Mouse (Mus musculus): Measurements from ENCODE around the gene Gm44503. TPM values are rescaled to one million over a fixed set of nuclear protein-coding genes. Genes with fewer than 3 reads are reported as not detected.

The Gm44503 gene
- polyA plus RNA-seq, 1 experiment from 2014 or later: not detected

GRCm38 (mm10) chr9:72936301-72936700 is 22.4 kb upstream of the Gm44503 start:
- in situ Hi-C loops (cut with MboI; ENCODE audit: low pct_unique_long_range_greater_than_20kb): no loop called here
- CTCF ChIA-PET: interaction anchor here (0.7 to 1.8 kb wide), 4 partner anchors 10 to 170 kb away, joined by 3 to 5 read pairs (median 4); no protein-coding TSS in a partner anchor
- DNase-seq (ENCODE audit: low read depth, low spot score): no peak
- no peak for ATAC-seq
- POLR2A ChIA-PET: no interaction called here
- H3K27me3 ChIP-seq: no peaks in the 10 kb centered on the region
- no peak for TF ChIP-seq CTCF (IDR thresholded peaks at IDR 0.05)

DNA sequence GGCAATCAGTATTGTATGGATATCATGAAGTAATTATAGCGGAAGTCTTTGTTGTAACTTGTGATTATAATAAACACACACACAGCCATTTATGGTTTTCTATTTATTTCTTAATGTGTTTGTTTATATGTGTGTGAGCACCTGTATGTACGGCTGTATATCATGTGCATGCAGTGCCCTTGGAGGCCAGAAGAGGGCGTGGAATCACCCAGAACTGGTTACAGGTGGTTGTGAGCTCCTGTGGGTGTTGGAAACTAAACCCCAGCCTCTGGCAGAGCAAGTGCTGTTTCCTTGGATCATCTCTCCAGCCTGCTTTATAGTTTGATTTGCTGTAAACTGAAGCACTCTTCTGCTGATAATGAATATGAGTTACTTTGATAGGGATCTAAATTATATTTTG is 15.2 kb upstream of the Gm44503 start:
- POLR2A ChIA-PET: interaction anchor here (0.6 kb wide), 1 partner anchor 40 kb away, joined by 4 read pairs; no protein-coding TSS in a partner anchor
- H3K27me3 ChIP-seq: no peaks in the 10 kb centered on the region
- in situ Hi-C loops (cut with MboI; ENCODE audit: low pct_unique_long_range_greater_than_20kb): no loop called here
- ATAC-seq (no peak), DNase-seq (ENCODE audit: low read depth, low spot score) (no peak)
- CTCF ChIA-PET: interaction anchor here (1.1 kb wide), 1 partner anchor 8 kb away, joined by 3 read pairs; no protein-coding TSS in a partner anchor
- peak; percentile 51 for TF ChIP-seq CTCF (IDR thresholded peaks at IDR 0.05)

GRCm38 (mm10) chr9:72944286-72944685 is 14.4 kb upstream of the Gm44503 start:
- in situ Hi-C loops (cut with MboI; ENCODE audit: low pct_unique_long_range_greater_than_20kb): no loop called here
- DNase-seq (ENCODE audit: low read depth, low spot score) (no peak), ATAC-seq (no peak)
- ChIA-PET POLR2A (interaction anchor here (0.6 kb wide), 1 partner anchor 40 kb away, joined by 4 read pairs; no protein-coding TSS in a partner anchor), CTCF (interaction anchor here (0.6 to 1.1 kb wide), 2 partner anchors 9 to 1800 kb away, joined by 3 read pairs; no protein-coding TSS in a partner anchor)
- H3K27me3 ChIP-seq: no peaks in the 10 kb centered on the region
- no peak for TF ChIP-seq CTCF (IDR thresholded peaks at IDR 0.05)

- TF ChIP-seq CTCF (IDR thresholded peaks at IDR 0.05): peak; percentile 42
- CTCF ChIA-PET: interaction anchor here (0.8 to 1.6 kb wide), 2 partner anchors 9 to 10 kb away, joined by 3 to 5 read pairs; no protein-coding TSS in a partner anchor
- DNase-seq (ENCODE audit: low read depth, low spot score) (no peak), ATAC-seq (no peak)
- POLR2A ChIA-PET: no interaction called here
- in situ Hi-C loops (cut with MboI; ENCODE audit: low pct_unique_long_range_greater_than_20kb): no loop called here
- H3K27me3 ChIP-seq: no peaks in the 10 kb centered on the region
These were observed 11.6 kb upstream of the Gm44503 start for GRCm38 (mm10) chr9:72947010-72947409.

DNA sequence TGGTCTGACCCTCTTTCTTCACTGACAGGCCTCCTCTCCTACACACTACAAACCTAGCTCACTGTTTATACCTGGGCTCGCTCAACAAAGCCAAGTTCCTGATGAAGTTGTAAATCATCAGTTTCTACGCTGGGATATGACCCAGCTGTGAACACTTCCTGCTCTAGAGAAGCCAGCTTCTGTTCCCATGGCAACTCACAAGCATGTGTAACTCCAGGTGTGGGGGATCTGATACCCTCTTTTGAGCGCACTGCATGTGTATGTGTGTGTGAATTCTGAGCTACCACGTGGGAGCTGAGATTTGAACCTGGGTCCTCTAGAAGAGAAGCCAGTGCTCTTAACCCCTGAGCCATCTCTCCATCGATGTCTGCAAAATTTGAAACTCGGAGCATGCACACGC is 9.1 kb upstream of the Gm44503 start:
- ATAC-seq (no peak), DNase-seq (ENCODE audit: low read depth, low spot score) (no peak)
- in situ Hi-C loops (cut with MboI; ENCODE audit: low pct_unique_long_range_greater_than_20kb): no loop called here
- ChIA-PET POLR2A (no interaction called here), CTCF (no interaction called here)
- no peaks in the 10 kb centered on the region for H3K27me3 ChIP-seq
- no peak for TF ChIP-seq CTCF (IDR thresholded peaks at IDR 0.05)

- peak; percentile 62 for TF ChIP-seq CTCF (IDR thresholded peaks at IDR 0.05)
- ChIA-PET CTCF (interaction anchor here (1.4 to 1.5 kb wide), 2 partner anchors 11 to 44 kb away, joined by 3 to 4 read pairs; no protein-coding TSS in a partner anchor), POLR2A (no interaction called here)
- ATAC-seq (no peak), DNase-seq (ENCODE audit: low read depth, low spot score) (no peak)
- H3K27me3 ChIP-seq: no peaks in the 10 kb centered on the region
- in situ Hi-C loops (cut with MboI; ENCODE audit: low pct_unique_long_range_greater_than_20kb): loop anchor here (5.0 kb wide), 1 partner anchor 138 kb away; no protein-coding TSS in a partner anchor
These were observed 3.9 kb upstream of the Gm44503 start for GRCm38 (mm10) chr9:72954746-72955145.

- peak; percentile 70 for TF ChIP-seq CTCF (IDR thresholded peaks at IDR 0.05)
- ChIA-PET POLR2A (no interaction called here), CTCF (interaction anchor here (0.7 to 1.5 kb wide), 6 partner anchors 10 to 135 kb away, joined by 3 to 4 read pairs (median 3); no protein-coding TSS in a partner anchor)
- no peak for DNase-seq (ENCODE audit: low read depth, low spot score)
- ATAC-seq: peak; percentile 51
- no peaks in the 10 kb centered on the region for H3K27me3 ChIP-seq
- in situ Hi-C loops (cut with MboI; ENCODE audit: low pct_unique_long_range_greater_than_20kb): loop anchor here (5.0 kb wide), 1 partner anchor 137 kb away; no protein-coding TSS in a partner anchor
These were observed 3.1 kb upstream of the Gm44503 start for GRCm38 (mm10) chr9:72955546-72955945.

- in situ Hi-C loops (cut with MboI; ENCODE audit: low pct_unique_long_range_greater_than_20kb): no loop called here
- no peak for TF ChIP-seq CTCF (IDR thresholded peaks at IDR 0.05)
- DNase-seq (ENCODE audit: low read depth, low spot score) (no peak), ATAC-seq (no peak)
- H3K27me3 ChIP-seq: no peaks in the 10 kb centered on the region
- ChIA-PET CTCF (interaction anchor here (1.4 kb wide), 1 partner anchor 9 kb away, joined by 3 read pairs; no protein-coding TSS in a partner anchor), POLR2A (no interaction called here)
These were observed 2.7 kb downstream of the Gm44503 start for GRCm38 (mm10) chr9:72961346-72961745.

- ATAC-seq (no peak), DNase-seq (ENCODE audit: low read depth, low spot score) (no peak)
- H3K27me3 ChIP-seq: no peaks in the 10 kb centered on the region
- in situ Hi-C loops (cut with MboI; ENCODE audit: low pct_unique_long_range_greater_than_20kb): no loop called here
- no peak for TF ChIP-seq CTCF (IDR thresholded peaks at IDR 0.05)
- CTCF ChIA-PET: no interaction called here
- POLR2A ChIA-PET: interaction anchor here (0.7 kb wide), 1 partner anchor 154 kb away, joined by 3 read pairs; no protein-coding TSS in a partner anchor
These were observed 3.3 kb downstream of the Gm44503 start for GRCm38 (mm10) chr9:72961959-72962358.

- POLR2A ChIA-PET: no interaction called here
- DNase-seq (ENCODE audit: low read depth, low spot score): no peak
- in situ Hi-C loops (cut with MboI; ENCODE audit: low pct_unique_long_range_greater_than_20kb): no loop called here
- H3K27me3 ChIP-seq: no peaks in the 10 kb centered on the region
- CTCF ChIA-PET: interaction anchor here (1.0 to 1.9 kb wide), 5 partner anchors 10 to 124 kb away, joined by 3 to 6 read pairs (median 4); partner anchors contain the start of genes Dyx1c1 and Gm44503
- ATAC-seq: peak; percentile 47
- TF ChIP-seq CTCF (IDR thresholded peaks at IDR 0.05): peak; percentile 77
These were observed 9.9 kb downstream of the Gm44503 start for GRCm38 (mm10) chr9:72968349-72969061.

- CTCF ChIA-PET: interaction anchor here (0.8 kb wide), 1 partner anchor 9 kb away, joined by 3 read pairs; no protein-coding TSS in a partner anchor
- no peaks in the 10 kb centered on the region for H3K27me3 ChIP-seq
- ATAC-seq (no peak), DNase-seq (ENCODE audit: low read depth, low spot score) (no peak)
- peak; percentile 22 for TF ChIP-seq CTCF (IDR thresholded peaks at IDR 0.05)
- in situ Hi-C loops (cut with MboI; ENCODE audit: low pct_unique_long_range_greater_than_20kb): no loop called here
- POLR2A ChIA-PET: no interaction called here
These were observed 11.2 kb downstream of the Gm44503 start for GRCm38 (mm10) chr9:72969874-72970273.
